Mouse (Mus musculus) retina, postnatal 7 days (tissue): ENCODE measurements at regions not wholly inside any gene's neighbourhood (a gene's known extent, or its start where the extent isn't known, plus 50 kb on each side); places are given as distances from the start of the nearest gene placed in this dataset.

Source experiments
- DNase-seq: peaks from one replicate; pipeline ENCODE4 v3.0.0-alpha.2; 2012; ENCODE audit warnings: low read depth, low spot score

- no peak for DNase-seq
Measured at GRCm38 (mm10) chr10:37280150-37280820, 141.6 kb upstream of the Marcks start.

GRCm38 (mm10) chr10:37279316-37279715 is 140.6 kb upstream of the Marcks start:
- no peak for DNase-seq

DNA sequence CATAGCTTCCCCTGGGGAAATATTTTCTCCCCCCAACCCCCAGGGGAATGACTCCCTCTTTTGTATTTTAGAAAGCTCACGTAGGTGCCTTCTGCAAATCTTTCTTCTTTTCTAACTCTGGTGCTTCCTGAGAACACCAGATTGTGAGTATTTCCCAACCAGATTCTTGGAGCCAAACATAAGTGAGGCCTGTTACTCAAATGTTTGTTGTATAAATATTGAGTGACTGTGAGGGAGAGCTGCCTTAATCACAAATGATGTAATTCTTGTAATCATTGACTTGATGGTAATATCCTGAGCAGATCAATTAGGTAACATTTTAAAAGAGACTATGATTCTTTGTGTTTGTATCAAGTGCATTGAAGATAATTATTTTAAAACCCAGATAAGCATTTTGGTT is 137.1 kb upstream of the Marcks start:
- no peak for DNase-seq

- no peak for DNase-seq
Measured at GRCm38 (mm10) chr10:37275271-37275670, 136.6 kb upstream of the Marcks start.

DNA sequence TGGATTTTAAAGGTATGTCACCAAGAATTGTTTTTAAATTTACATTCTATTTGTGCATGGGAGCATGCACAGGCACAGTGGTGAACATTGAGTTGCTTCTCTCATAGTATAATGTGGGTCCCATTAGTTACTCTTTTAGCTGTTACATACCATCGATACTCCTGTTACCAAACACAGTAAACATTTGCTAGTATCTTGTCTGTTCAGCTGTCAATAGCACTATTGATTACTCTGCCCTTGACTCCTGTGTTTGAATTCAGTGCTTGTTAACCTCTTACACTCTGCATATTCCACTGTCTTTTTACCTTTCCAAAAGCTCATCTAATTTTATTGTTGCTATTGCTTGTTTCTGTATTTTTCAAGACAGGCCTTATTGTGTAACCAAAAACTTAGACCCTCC is 133.2 kb upstream of the Marcks start:
- DNase-seq = no peak

- DNase-seq = no peak
Measured at GRCm38 (mm10) chr10:37270236-37271000, 131.7 kb upstream of the Marcks start.

DNA sequence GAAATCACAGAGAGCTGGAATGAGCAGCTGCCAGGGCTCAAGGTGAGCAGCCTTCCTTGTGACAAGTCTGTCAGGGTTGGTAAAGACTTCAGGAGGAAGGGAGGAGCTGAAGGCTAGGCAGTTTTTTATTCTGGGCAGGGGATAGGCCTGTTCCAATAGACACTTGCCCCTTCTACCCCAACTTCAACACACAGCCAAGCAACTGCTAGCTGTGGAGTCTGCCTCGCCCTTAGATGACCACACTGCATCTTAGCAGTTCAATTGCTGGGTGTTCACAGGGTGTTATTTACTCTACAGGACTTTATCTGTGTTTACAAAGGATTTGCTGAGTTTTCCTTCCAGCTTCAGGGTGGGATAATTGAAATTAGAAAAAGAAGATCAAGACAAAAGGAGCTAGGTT is 128.2 kb upstream of the Marcks start:
- no peak for DNase-seq

DNA sequence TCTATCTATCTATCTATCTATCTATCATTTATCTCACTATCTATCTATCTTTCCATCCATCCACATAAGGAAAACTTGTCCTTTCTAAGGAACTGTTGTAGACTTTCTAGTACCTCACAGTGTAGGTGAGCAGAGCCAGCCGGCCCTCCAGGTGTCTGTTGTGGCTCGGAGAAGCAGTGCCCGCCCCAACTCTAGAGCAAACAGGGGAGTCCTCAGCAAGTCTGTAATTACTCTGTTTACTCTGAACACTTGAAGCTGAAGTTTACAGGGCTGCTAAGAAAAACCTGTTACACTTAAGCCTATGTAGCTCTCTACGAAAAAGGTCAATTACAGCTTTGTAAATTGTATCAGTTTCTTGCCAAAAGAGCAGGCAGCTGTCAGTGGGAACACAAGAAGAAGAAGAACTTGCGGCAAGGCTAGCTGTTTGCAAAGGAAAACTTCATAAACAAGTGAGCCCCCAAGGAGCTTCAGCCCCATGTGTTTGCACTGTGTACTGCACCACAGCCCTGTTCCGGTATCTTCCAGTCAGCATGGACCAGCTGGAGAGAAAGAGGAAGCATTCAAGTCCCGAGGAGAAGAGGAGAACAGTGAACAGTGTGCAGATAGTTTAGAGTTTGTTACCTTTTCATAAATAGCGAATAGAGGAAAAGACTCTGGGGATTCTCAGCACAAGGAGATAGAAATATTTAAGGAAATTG is 122.2 kb upstream of the Marcks start:
- DNase-seq = no peak

GRCm38 (mm10) chr10:37259186-37259585 is 120.5 kb upstream of the Marcks start:
- no peak for DNase-seq

- no peak for DNase-seq
Measured at GRCm38 (mm10) chr10:37257544-37257943, 118.8 kb upstream of the Marcks start.

GRCm38 (mm10) chr10:37250934-37251521 is 112.3 kb upstream of the Marcks start:
- DNase-seq = no peak

- no peak for DNase-seq
Measured at GRCm38 (mm10) chr10:37250157-37250556, 111.4 kb upstream of the Marcks start.

- DNase-seq = no peak
Measured at GRCm38 (mm10) chr10:37249511-37249910, 110.8 kb upstream of the Marcks start.

DNA sequence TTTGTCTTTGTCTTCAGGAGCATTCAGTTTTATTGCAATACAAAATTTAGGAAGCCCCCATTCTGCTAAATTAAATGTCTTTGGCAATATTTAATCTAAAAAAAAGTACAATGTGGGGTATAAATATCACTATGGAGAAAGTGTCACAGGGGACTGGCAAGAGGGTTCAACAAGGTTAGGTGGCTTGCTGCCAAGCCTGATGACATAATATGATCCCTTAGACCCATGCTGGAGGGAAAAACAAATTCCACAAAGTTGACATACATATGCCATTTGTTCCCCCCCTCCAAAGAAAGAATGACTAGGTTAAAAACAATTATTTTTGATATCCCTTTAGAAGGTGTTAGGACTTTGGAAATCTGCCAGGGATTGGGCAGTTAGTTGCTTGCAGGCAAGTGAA is 108.4 kb upstream of the Marcks start:
- no peak for DNase-seq

DNA sequence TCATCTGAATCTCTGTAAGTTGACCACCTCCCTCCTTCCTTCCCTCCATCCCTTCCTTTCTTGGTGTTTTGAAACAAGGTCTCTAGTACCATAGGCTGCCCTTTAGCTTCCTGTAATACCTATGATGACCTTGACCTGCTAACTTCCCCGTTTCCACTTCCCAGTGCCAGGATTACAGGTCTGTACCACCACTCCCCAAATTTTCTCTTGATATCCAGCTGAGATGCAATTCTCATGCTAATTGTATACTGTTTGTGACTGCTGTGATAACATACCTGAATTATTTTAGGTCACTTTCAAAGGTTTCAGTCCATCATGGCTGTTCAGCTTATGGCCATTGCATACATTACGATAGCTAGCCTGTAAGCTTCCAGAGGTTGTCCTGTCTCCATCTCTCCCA is 104.4 kb upstream of the Marcks start:
- DNase-seq = no peak

- DNase-seq = no peak
Measured at GRCm38 (mm10) chr10:37241821-37242263, 103.1 kb upstream of the Marcks start.

DNA sequence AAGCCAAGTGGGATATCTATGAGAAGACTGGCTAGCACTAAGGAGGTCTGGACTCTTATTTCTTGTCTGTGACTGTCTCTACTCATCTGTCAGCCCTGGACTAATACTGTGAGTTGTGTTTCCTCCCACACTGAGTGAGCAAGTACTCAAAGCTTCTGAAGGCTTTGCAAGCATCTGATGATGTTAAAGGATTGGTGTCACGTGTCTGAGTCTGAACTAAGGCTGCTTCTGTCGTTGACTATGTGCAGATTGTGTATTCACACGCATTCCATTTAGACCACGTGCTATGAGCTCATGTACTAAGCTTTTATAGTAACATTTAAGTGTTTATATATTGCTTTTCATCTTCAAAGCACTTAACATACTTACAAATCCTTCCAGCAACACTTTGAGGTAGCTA is 101.9 kb upstream of the Marcks start:
- no peak for DNase-seq

DNA sequence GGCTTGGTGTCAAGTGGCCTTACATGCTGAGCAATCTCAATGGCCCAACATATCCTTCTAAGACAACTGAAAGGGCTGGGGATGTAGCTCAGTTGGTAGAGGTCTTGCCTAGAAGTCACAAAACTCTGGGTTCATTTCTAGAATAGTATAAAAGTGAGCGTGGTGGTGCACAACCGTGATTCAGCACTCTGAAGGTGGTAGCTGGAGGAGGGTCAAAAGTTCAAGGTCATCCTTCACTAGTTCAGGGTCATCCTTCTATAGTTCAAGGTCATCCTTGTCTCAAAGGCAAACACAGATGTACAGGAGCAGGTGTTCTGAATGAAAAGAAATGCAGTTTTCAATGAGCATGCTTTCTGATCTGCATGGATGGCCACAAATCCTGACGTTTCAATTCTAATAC is 101.5 kb upstream of the Marcks start:
- DNase-seq = no peak

DNA sequence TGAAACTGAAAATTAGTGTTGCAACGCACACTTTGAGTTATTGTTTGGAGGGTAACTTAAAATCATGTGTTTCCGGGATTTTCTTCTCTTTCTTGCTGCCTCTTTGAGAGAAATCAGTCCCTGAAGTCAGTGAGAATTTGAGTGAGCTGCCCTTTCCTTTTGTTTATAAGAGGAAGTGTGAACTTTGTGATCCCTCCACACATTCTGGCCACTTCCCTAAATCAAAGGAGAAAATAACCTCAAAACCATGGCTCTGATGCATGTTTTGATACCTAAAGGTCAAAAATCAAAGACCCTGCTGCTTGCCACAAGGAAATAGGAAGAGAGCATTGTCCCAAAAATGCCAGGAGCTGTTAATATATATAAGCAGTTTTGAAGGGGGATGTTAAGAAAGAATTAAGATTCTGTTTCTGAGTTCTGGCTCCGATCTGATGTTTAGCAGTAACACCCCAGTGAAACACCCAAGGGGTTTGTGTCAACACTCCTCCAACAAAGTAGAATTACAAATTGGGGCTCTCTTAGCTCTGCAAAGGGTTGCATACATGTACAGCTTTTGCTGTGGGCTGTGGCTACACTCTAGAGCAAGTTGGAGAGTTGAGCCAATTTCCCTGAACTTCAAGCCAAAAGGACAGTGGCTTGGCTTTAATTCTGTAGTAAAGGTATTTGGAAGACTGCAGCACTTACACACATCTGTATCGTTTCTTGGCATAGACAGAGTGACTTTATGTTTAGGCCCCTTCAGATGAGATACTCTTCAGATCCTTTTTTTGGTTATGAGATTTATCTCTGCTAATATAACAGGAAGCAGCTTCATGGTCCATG is 97.5 kb upstream of the Marcks start:
- no peak for DNase-seq

DNA sequence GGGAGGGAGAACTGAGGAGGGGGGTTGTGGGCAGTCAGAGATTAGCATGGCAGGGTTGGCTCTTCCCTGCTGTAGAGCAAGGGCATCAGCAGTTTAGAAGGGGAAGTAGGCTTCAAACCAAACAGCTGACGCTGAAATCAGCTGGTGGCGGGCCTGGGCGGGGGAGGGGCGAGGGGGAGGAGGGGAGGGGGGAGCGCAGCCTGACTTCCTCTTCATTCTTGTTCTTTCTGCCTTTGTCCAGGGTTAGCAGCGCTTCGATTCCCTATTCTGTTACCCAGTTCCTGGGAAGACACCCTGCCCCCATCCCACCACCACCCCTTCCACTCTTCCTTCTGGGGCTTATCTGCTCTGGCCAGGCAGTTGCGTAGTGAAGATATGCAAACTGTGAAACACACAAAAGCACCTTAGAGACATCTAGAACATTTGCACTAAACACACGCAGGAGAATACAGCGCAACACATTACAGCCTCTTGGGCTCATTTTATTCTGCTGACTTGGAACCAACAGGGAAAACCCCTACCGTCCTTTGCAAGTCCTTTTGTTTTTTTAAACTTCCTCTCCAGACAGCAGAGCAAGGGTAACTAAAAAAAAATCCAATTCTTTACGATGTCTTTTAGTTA is 93.3 kb upstream of the Marcks start:
- DNase-seq = peak; percentile 13

DNA sequence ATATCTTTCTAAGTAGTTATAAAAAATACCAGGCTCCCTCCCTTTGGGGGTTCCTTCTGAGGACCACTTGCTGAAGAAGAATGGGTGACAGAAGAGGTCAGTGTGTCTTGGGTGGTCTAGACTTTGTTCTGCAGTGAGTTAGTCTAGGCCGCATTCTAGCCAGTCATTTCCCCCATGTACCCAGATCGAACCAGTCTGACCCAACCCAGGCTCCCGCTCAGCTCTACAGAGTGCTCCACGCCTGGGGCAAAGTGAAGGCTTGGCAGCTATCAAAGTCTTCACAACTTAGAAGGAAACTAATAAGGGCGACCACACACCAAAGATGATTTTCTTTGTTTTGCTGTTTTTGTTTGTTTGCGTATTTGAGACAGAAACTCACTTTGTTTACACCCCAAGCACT is 92.4 kb upstream of the Marcks start:
- no peak for DNase-seq
